Mouse (Mus musculus) left cerebral cortex, adult 11 months (tissue): ENCODE measurements at regions not wholly inside any gene's neighbourhood (a gene's known extent, or its start where the extent isn't known, plus 50 kb on each side); places are given as distances from the start of the nearest gene placed in this dataset.
A peak's percentile ranks its signal among the peaks of the same experiment; 100 is the strongest.

Experiments
- DNase-seq: peaks from one replicate; pipeline ENCODE4 v3.0.0; 2022; ENCODE audit warnings: low spot score

DNA sequence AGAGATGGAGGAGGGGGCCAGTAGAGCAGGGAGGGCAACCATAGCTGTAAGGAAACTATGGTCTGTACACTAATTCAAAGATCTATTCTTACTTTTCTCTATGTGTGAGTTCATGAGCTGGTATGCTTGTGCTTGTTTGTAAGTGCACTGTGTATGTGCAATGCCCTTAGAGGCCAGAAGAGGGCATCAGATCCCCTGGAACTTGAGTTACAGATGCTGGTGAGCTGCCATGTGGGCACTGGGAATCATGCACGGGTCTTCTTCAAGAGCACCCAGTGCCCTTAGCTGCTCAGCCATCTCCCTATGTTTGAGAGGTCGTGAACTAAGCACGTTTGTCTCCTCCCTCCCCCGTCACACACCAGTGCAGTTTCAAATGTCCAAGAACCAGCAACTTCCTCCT lies 68.9 kb downstream of the Tbx3 start:
- no peak for DNase-seq

- DNase-seq = no peak
Measured at GRCm38 (mm10) chr5:119741116-119741515, 70.6 kb downstream of the Tbx3 start.

DNA sequence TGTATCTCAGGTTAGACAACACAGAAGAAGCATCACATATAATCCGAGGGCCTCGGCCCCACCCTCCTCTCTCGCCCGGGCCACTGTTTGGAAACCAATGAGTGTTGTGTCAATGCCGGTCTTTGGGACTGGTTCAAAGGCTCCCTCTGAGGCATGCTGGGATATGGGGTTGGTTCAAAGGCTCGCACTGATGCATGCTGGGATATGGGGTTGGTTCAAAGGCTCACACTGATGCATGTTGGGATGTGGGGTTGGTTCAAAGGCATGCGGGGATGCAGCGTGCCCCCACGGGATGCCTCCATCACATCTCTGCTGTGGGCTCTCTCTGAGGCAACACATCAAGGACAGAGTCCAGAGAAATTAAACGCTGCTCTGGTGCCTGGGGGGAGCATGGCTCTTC lies 73.3 kb downstream of the Tbx3 start:
- DNase-seq = no peak

DNA sequence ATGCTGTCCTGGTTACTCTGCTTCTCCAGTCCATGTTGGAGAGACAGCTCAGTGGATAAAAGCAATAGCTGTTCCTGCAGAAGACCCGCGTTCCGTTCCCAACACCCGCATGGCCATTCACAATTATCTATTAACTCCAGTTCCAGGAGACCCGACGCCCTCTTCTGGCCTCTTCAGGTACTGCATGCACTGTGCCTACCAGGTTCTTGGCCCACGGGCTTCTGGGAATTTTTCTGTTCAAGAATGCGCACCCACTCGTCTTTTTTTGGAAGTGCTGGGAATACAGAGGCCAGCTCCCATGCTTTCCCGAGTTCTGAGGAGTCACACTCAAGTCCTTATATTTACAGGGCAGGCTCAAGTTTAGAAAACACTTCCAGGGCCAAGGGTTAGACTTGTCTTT lies 76.6 kb downstream of the Tbx3 start:
- DNase-seq = no peak

GRCm38 (mm10) chr5:119748667-119749066 lies 78.2 kb downstream of the Tbx3 start:
- DNase-seq = no peak

- no peak for DNase-seq
Measured at GRCm38 (mm10) chr5:119749153-119749552, 78.7 kb downstream of the Tbx3 start.

DNA sequence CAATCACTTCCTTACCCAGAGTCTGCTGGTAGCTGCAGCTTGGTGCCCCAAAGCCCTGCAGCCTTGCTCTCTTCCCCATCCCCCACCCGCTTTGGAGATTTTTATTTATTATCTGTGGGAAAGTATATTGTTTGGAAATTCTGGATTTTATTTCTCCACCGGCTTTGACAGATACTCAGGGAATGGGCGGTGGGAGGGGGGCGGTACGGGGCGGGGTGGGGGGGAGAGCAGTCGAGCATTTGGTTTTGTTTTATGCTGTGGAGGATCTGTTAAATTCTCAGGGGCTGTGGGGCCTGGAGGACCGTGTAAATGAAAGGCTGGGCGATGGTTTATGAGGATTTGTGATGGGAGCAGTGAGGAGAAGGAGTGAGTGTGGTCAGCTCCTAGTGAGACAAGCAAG lies 76.7 kb upstream of the Tbx5 start:
- no peak for DNase-seq

- DNase-seq = no peak
Measured at GRCm38 (mm10) chr5:119758880-119759279, 73.6 kb upstream of the Tbx5 start.

- no peak for DNase-seq
Measured at GRCm38 (mm10) chr5:119762102-119762501, 70.4 kb upstream of the Tbx5 start.

DNA sequence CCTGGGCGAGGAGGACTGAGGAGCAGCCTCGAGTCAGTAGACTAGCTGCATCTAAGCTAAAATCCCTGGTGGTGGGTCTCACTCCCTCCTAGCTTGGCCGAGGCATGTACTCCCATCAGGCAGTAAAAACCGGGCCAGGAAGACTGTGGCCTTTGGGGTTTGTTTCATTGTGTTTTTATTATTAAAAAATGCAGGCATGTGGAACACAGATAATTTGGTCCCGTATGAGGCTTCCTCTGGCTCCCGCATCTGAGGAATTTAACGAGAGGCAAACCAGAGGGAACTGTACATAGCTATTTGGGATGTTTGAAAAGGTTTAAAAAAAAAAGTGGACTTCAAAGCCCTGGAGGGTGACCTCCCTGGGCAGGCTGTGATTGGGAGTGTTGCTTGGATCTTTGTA lies 69.1 kb upstream of the Tbx5 start:
- no peak for DNase-seq

DNA sequence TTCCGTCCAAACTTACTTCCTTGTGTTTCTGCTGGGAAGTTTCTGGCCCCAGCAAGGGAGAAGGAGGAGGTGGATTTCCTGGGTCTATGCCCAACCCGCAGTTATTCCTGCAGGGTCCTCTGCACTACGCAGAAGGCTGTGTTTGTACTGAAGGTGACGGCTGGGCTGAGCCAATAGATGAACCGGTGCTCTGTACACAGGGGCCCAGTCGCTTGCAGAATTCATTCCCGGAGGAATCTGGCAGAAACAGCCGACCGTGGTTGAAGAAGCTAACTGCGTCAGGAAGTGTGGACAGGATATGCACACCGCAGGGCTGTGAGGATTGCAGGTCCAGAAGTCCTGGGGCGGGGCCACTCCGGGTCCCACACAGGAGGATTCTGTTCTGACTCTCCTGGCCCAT lies 66.1 kb upstream of the Tbx5 start:
- DNase-seq = no peak

- no peak for DNase-seq
Measured at GRCm38 (mm10) chr5:119770951-119771350, 61.5 kb upstream of the Tbx5 start.

DNA sequence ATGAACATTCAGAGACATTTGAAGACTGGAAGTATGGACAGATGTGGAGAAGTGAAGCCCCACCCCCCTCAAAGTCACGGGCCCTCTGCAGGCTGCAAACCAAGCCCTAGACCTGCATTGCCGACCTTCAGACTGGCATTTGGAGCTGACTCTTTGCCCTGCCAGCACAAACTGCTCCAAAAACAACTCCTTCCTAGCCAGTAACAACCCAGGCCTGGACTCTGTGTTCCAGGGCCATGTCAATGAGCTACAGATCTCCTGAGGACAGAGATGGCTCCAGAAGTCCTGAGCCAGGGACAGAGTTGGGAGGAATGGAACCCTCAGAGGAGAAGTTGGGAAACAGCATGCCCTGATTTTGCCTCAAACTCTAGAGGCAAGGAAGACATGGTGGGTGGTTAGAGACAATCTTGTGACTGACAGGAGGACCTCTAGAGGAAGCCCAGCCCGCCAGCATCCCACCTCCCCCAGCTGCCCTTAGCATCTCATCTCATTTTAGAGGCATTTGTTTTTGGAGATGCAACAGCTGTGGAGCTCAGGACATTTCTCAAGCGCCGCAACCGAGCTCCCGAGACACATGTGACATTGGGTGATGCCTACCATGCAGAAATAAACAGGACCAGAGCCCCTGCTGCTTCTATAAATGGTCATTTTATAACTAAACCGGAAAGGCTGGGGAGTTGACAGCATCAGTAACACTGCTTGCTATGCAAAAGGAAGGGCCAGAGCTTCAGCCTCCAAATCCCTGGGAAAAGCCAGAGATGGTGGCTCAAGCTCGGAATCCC lies 56.2 kb upstream of the Tbx5 start:
- no peak for DNase-seq

GRCm38 (mm10) chr5:119777836-119778235 lies 54.6 kb upstream of the Tbx5 start:
- DNase-seq = peak; percentile 32

- no peak for DNase-seq
Measured at GRCm38 (mm10) chr5:119781375-119781774, 51.1 kb upstream of the Tbx5 start.
